Mouse (Mus musculus) heart, postnatal 0 days (tissue): Measurements from ENCODE around the gene Rnaseh2c. TPM values are rescaled to one million over a fixed set of nuclear protein-coding genes. Genes with fewer than 3 reads are reported as not detected.

Experiments used
- ATAC-seq: fragments of 200-750 bp; cut with Nextera tagmentation; 2 replicates; pipeline ENCODE4 v1.8.0; 2017; ENCODE audit warnings: low read depth, moderate number of reproducible peaks, moderate library complexity; ENCODE audit not compliant: insufficient read depth
- DNase-seq: peaks from one replicate; pipeline ENCODE4 v3.0.0-alpha.2; 2016; ENCODE audit warnings: low spot score
- H3K27ac ChIP-seq: fragments of 300-500 bp; sonication (generic); 2 replicates; pipeline ENCODE4 v1.5.1; 2014; ENCODE audit warnings: low read depth, mild to moderate bottlenecking
- H3K27me3 ChIP-seq: fragments of 300-500 bp; sonication (generic); 2 replicates; pipeline ENCODE4 v1.6.1; 2014; ENCODE audit warnings: low read length, mixed read lengths; ENCODE audit not compliant: control insufficient read depth, insufficient read depth
- H3K36me3 ChIP-seq: fragments of 300-500 bp; sonication (generic); replicated peaks from 2 replicates; pipeline ENCODE4 v1.6.1; 2014; ENCODE audit warnings: low read length, mixed read lengths; ENCODE audit not compliant: control insufficient read depth, insufficient read depth
- H3K4me1 ChIP-seq: fragments of 300-500 bp; sonication (generic); 2 replicates; pipeline ENCODE4 v1.6.1; 2014; ENCODE audit warnings: antibody characterized with exemption; ENCODE audit not compliant: control insufficient read depth, insufficient read depth
- H3K4me2 ChIP-seq: fragments of 300-500 bp; sonication (generic); 2 replicates; pipeline ENCODE4 v1.6.1; 2014; ENCODE audit warnings: low read depth, mild to moderate bottlenecking, low read length, moderate library complexity
- H3K4me3 ChIP-seq: fragments of 300-500 bp; sonication (generic); 2 replicates; pipeline ENCODE4 v1.5.1; 2014; ENCODE audit warnings: low read depth, low read length
- H3K9ac ChIP-seq: fragments of 300-500 bp; sonication (generic); replicated peaks from 2 replicates; pipeline ENCODE4 v1.6.1; 2014; ENCODE audit warnings: low read depth, low read length, mixed read lengths
- H3K9me3 ChIP-seq: fragments of 300-500 bp; sonication (generic); replicated peaks from 2 replicates; pipeline ENCODE4 v1.6.1; 2016; ENCODE audit warnings: low read length; ENCODE audit not compliant: control insufficient read depth
- CTCF ChIP-seq: IDR thresholded peaks from 2 replicates; pipeline ENCODE4 v1.5.1; 2016; ENCODE audit warnings: antibody characterized with exemption, control low read depth, low read depth
- EP300 ChIP-seq: IDR thresholded peaks from 2 replicates; pipeline ENCODE4 v1.6.1; 2016; ENCODE audit warnings: antibody characterized with exemption, low read depth
- WGBS: fragments of 180-500 bp; shearing (Covaris S2); extraction: QIAGEN DNeasy Blood & Tissue Kit; methylation state at CpG from one replicate; pipeline ENCODE4 v1.1.7; 2014; 5-methylcytosine and 5-hydroxymethylcytosine counted together
- polyA plus RNA-seq: library from polyadenylated mRNA; unstranded; fragments of >200 nt; fragmentation: Nextera tagmentation; extraction: Ambion mirVana; gene quantifications from 2 replicates; pipeline ENCODE4 v1.2.1, GENCODE M21; 2015
- total RNA-seq: library from RNA; depleted of rRNA; stranded (reverse); fragments of >200 nt; gene quantifications from 2 replicates; pipeline ENCODE4 v1.2.3, GENCODE M21; 2014; ENCODE audit warnings: low replicate concordance

Gene Rnaseh2c
- total and polyA plus RNA-seq, 2 experiments from 2014 or later = 51.8 to 57.6 TPM

DNA sequence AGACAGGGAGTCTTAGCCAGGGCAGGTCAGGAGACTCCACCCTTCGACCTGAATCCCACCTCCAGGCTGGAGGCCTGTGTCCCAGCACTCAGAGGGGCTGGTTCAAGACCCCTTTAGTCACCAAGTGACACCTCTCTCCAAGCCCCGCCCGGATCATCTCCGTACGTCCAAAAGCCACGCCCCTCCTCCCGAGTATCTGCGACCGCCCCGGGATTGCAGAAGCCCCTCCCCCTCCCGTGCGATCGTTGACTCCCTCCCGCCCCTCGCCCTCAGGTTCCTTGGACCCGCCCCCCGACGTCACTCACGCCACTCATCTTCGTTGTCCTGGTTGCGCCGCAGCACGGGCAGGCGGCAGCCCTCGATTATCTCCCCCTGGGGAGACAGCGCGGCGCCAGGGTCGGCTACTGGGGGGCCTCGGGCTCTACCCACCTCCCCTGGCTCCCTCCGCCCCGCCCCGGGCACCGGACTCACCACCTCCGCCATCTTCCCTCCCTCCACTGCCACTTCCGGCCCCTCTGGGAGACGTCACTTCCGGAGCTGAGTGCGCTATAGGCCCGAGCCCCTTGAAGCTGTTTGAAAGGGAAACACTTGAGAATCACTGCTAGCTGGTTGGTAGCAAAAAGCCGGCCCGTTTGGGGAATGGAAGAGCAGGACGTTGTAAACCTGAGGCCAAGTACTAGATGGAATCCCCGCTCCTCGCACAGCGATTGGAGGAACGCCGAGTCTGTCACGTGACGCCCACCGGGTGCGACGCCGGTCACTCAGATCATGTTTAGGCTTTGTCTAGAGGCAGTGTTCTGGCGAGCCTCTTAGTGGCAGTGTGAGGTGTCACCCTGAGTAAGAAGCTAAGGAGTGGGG is 8.1 kb downstream of the Rnaseh2c start, which contains the start of gene Kat5:
Gene Kat5, minus strand, starts transcription at position 691 of the 858 bp plus-strand sequence.
- Histone ChIP-seq H3K27me3 (no peaks in the 10 kb centered on the region), H3K9me3 (no peaks in the 10 kb centered on the region), H3K9ac (peak within 1 kb of the TSS; percentile 84), H3K36me3 (peaks cover 35% of the 10 kb centered on the region), H3K4me1 (peaks cover 12% of the 10 kb centered on the region), H3K4me2 (peak within 1 kb of the TSS; percentile 58), H3K27ac (peak within 1 kb of the TSS; percentile 96), H3K4me3 (peak within 1 kb of the TSS; percentile 85)
- under 1% methylated on average over 54 of the region's 55 CpGs for WGBS
- TF ChIP-seq CTCF (no peak), EP300 (0 out of 2 replicates have a peak, but pooled peaks have one; percentile 58)
- ATAC-seq (peak; percentile 90), DNase-seq (peak; percentile 91)

DNA sequence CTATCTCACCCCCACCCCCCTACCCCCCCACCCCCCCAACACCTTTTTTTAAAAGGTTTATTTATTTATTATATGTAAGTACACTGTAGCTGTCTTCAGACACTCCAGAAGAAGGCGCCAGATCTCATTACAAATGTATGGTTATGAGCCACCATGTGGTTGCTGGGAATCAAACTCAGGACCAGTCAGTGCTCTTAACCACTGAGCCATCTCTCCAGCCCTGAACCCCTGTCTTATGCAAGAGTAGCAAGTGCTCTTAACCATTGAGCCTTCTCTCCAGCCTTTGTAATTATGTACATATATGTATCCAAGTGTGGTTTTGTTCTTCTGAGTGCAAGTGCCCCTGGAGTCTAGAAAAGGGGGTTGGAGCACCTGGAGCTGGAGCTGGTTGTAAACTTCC is 10.3 kb downstream of the Rnaseh2c start:
- H3K4me2 ChIP-seq = no peak overlapping the region
- 88% methylated on average over 1 of the region's 1 CpGs for WGBS
- H3K4me3 ChIP-seq = no peak overlapping the region
- TF ChIP-seq EP300 (no peak), CTCF (no peak)
- peaks cover 13% of the 10 kb centered on the region for H3K36me3 ChIP-seq
- H3K9me3 ChIP-seq = no peaks in the 10 kb centered on the region
- ATAC-seq = no peak
- H3K27ac ChIP-seq = no peak overlapping the region
- no peak overlapping the region for H3K9ac ChIP-seq
- no peaks in the 10 kb centered on the region for H3K27me3 ChIP-seq
- DNase-seq = no peak
- H3K4me1 ChIP-seq = peaks cover 12% of the 10 kb centered on the region

DNA sequence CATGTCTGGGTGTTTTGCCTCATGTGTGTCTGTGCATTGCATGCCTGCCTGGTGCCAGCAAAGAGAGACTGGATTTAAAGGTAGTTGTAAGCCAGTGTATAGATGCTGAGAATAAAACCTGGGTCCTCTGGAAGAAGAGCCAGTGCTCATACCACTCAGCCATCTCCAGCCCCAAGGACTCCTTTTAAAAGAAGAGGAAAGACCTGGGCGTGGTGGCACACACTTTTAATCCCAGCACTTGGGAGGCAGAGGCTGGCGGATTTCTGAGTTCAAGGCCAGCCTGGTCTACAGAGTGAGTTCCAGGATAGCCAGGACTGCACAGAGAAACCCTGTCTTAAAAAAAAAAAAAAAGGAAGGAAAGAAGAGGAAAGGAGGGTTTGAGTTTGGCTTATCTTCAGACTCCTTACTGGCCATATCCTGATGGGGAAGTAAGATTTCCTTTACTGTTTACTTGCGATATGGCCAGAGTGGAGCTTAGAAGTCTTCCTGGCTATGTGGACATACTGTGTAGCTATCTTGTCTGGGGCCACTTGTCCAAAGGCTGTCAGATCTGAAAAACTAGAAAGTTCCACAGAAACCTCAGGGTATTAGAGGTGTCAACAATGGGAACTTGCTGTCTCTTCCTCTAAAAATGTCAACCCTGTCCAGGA is 11.2 kb downstream of the Rnaseh2c start:
- TF ChIP-seq EP300 = no peak
- no peak for TF ChIP-seq CTCF
- Histone ChIP-seq H3K27ac (no peak overlapping the region), H3K9me3 (no peaks in the 10 kb centered on the region), H3K27me3 (no peaks in the 10 kb centered on the region), H3K9ac (no peak overlapping the region), H3K36me3 (peaks cover 4% of the 10 kb centered on the region), H3K4me1 (peaks cover 12% of the 10 kb centered on the region), H3K4me2 (no peak overlapping the region), H3K4me3 (no peak overlapping the region)
- DNase-seq (no peak), ATAC-seq (no peak)
- WGBS = 53% methylated on average over 3 of the region's 3 CpGs

DNA sequence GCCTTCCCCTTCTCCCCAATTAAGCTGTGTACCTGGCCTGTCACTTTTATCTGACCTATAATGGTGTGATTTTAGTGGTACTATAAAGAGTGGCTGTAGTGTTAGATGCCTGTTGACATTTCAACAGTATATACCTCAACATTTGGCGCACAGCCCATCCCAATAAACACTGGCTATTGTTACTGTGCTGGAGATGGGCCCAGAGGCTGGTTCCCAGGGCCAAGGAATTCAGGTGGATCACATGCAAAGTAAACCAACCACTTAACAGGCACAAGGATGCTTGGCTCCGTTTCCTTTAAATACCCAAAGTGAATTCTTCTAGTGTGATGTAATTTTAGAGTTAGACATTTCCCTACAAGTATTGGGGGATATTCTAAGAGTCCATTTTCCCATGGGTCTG is 13.3 kb downstream of the Rnaseh2c start:
- Histone ChIP-seq H3K9ac (no peak overlapping the region), H3K4me3 (no peak overlapping the region), H3K4me1 (peaks cover 7% of the 10 kb centered on the region), H3K4me2 (no peak overlapping the region), H3K27me3 (no peaks in the 10 kb centered on the region), H3K9me3 (no peaks in the 10 kb centered on the region), H3K27ac (no peak overlapping the region), H3K36me3 (no peaks in the 10 kb centered on the region)
- DNase-seq (no peak), ATAC-seq (no peak)
- 44% methylated on average over 2 of the region's 2 CpGs for WGBS
- TF ChIP-seq CTCF (no peak), EP300 (no peak)

DNA sequence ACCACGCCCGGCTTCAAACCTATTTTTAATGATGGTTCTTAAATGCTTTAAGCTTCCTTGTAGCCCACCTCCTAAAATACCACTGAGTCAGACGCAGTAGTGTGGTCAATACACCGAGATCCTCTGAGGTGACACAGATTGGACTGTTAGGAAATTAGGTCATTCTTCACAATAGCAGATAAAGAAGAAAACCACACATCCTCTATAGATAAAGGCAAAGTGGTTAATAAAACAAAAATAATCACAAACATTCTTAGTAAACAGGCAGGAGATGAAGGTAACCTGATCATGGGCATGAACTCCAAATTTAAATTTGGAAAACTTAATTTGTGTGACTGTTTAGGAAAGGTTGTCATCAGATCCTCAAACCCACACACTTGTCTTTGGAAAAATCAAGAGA is 18.3 kb downstream of the Rnaseh2c start:
- DNase-seq = no peak
- Histone ChIP-seq H3K4me1 (no peaks in the 10 kb centered on the region), H3K4me2 (no peak overlapping the region), H3K4me3 (no peak overlapping the region), H3K9ac (no peak overlapping the region), H3K27ac (no peak overlapping the region), H3K9me3 (no peaks in the 10 kb centered on the region), H3K27me3 (no peaks in the 10 kb centered on the region), H3K36me3 (no peaks in the 10 kb centered on the region)
- 63% methylated on average over 4 of the region's 4 CpGs for WGBS
- no peak for TF ChIP-seq EP300
- TF ChIP-seq CTCF = no peak
- no peak for ATAC-seq
